Mouse (Mus musculus) spleen, adult 2 months (tissue): Measurements from ENCODE around the gene Cutal.

Experiments
- CTCF ChIP-seq: fragments of 200-500 bp; IDR thresholded peaks from 2 replicates; pipeline ENCODE4 v1.5.1; 2011; ENCODE audit warnings: mild to moderate bottlenecking, inconsistent platforms; ENCODE audit not compliant: insufficient read depth, insufficient read length, insufficient replicate concordance; ENCODE audit errors: extremely low read depth
- POLR2A ChIP-seq: fragments of 200-500 bp; IDR thresholded peaks from 2 replicates; pipeline ENCODE4 v1.6.1; 2011; ENCODE audit warnings: low read depth, low read length, inconsistent platforms

- TF ChIP-seq CTCF (no peak), POLR2A (no peak)
These were observed 46.2 kb upstream of the Cutal start for GRCm38 (mm10) chr2:34828026-34828425.
